Mouse (Mus musculus) heart, embryonic 12.5 days (tissue): Measurements from ENCODE around the gene Ago1. TPM values are rescaled to one million over a fixed set of nuclear protein-coding genes. Genes with fewer than 3 reads are reported as not detected.

Experiments used
- ATAC-seq: fragments of 200-750 bp; cut with Nextera tagmentation; 2 replicates; pipeline ENCODE4 v1.8.0; 2017; ENCODE audit warnings: moderate TSS enrichment, moderate library complexity; ENCODE audit not compliant: insufficient number of reproducible peaks, low FRiP score
- H3K27ac ChIP-seq: fragments of 300-500 bp; sonication (generic); 2 replicates; pipeline ENCODE4 v1.5.1; 2016; ENCODE audit warnings: mild to moderate bottlenecking, moderate library complexity; ENCODE audit not compliant: poor library complexity, severe bottlenecking
- H3K27me3 ChIP-seq: fragments of 300-500 bp; sonication (generic); replicated peaks from 2 replicates; pipeline ENCODE4 v1.6.1; 2016; ENCODE audit warnings: mild to moderate bottlenecking, moderate library complexity
- H3K36me3 ChIP-seq: fragments of 300-500 bp; sonication (generic); 2 replicates; pipeline ENCODE4 v1.6.1; 2016; ENCODE audit warnings: mild to moderate bottlenecking, moderate library complexity
- H3K4me1 ChIP-seq: fragments of 300-500 bp; sonication (generic); replicated peaks from 2 replicates; pipeline ENCODE4 v1.6.1; 2016; ENCODE audit warnings: mild to moderate bottlenecking
- H3K4me2 ChIP-seq: fragments of 300-500 bp; sonication (generic); 2 replicates; pipeline ENCODE4 v1.6.1; 2016; ENCODE audit warnings: mild to moderate bottlenecking, moderate library complexity
- H3K4me3 ChIP-seq: fragments of 300-500 bp; sonication (generic); 2 replicates; pipeline ENCODE4 v1.5.1; 2016; ENCODE audit warnings: mild to moderate bottlenecking
- H3K9ac ChIP-seq: fragments of 300-500 bp; sonication (generic); 2 replicates; pipeline ENCODE4 v1.6.1; 2016; ENCODE audit warnings: mild to moderate bottlenecking, moderate library complexity
- H3K9me3 ChIP-seq: fragments of 300-500 bp; sonication (generic); replicated peaks from 2 replicates; pipeline ENCODE4 v1.6.1; 2016; ENCODE audit warnings: mild to moderate bottlenecking, moderate library complexity
- WGBS: fragments of 180-500 bp; shearing (Covaris S2); methylation state at CpG from one replicate; pipeline ENCODE4 v1.1.7; 2016; 5-methylcytosine and 5-hydroxymethylcytosine counted together
- polyA plus RNA-seq: library from polyadenylated mRNA; unstranded; fragments of >200 nt; fragmentation: Nextera tagmentation; extraction: Ambion mirVana; gene quantifications from 2 replicates; pipeline ENCODE4 v1.2.1, GENCODE M21; 2016

Ago1 gene
- polyA plus RNA-seq, 1 experiment from 2014 or later, result 2.5 TPM

DNA sequence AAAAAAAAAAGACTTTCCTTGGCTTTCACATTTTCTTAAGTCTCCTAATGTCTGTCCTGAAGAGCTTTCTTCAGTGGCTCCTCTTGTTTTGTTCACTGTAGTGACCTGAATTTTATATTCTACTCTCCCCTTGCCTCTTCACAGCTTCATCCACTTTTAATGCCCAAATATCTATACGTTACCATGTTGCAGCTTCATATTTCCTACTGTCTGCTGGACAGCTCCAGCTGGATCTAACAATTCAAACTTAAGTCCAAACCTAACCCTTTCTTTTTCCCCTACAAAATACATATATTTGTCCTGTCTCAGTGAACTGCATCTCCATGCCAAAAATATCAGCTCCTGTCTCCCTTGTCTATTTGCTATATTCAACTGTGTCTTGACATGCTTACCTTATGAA, 951 bp upstream of the Ago1 start:
- Histone ChIP-seq H3K4me2 (no peak overlapping the region), H3K4me3 (no peak overlapping the region), H3K9me3 (no peaks in the 10 kb centered on the region), H3K9ac (no peak overlapping the region), H3K4me1 (peaks cover 33% of the 10 kb centered on the region), H3K27ac (no peak overlapping the region), H3K27me3 (no peaks in the 10 kb centered on the region), H3K36me3 (no peaks in the 10 kb centered on the region)
- WGBS, result 62% methylated on average over 1 of the region's 1 CpGs
- no peak for ATAC-seq

GRCm38 (mm10) chr4:126468925-126469324, 542 bp upstream of the Ago1 start:
- no peak overlapping the region for H3K9ac ChIP-seq
- H3K36me3 ChIP-seq, result no peaks in the 10 kb centered on the region
- H3K4me2 ChIP-seq, result peak overlapping the region; percentile 86
- no peak for ATAC-seq
- no peaks in the 10 kb centered on the region for H3K27me3 ChIP-seq
- H3K9me3 ChIP-seq, result no peaks in the 10 kb centered on the region
- whole genome bisulfite sequencing, result 4% methylated on average over 8 of the region's 8 CpGs
- H3K27ac ChIP-seq, result no peak overlapping the region
- peak overlapping the region; percentile 78 for H3K4me3 ChIP-seq
- peaks cover 36% of the 10 kb centered on the region for H3K4me1 ChIP-seq

DNA sequence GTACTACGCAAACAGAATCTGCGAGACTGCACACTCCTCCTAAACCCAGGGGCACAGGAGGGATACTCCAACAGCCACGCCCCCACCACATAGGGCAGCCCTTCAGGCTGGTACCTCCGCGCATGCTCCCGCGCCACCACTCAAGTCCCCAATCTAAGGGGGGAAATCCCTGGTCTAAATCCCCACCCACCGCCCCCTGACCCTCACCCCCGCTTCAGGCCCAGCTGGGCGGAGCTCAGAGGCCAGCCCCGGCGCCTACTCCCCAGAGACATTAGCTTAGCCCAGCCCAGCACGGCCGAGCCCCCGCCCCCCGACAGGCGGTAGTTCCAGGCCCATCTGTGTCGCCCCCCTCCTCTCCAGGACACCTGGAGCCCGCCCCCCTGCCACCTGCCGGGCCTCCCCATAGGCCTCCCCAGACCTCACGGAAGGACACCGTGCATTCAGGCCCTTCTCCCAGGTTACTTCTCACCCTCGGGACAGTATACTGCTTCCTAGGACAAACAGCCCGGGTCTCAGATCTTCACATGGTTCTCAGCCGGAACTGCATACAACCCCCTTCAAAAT, 580 bp downstream of the Ago1 start:
- Histone ChIP-seq H3K4me3 (peak overlapping the region; percentile 78), H3K27ac (peak overlapping the region; percentile 69), H3K27me3 (no peaks in the 10 kb centered on the region), H3K9ac (peak overlapping the region; percentile 88), H3K36me3 (no peaks in the 10 kb centered on the region), H3K4me1 (peaks cover 36% of the 10 kb centered on the region), H3K4me2 (peak overlapping the region; percentile 86), H3K9me3 (no peaks in the 10 kb centered on the region)
- 2% methylated on average over 25 of the region's 25 CpGs for WGBS
- ATAC-seq, result peak; percentile 68

DNA sequence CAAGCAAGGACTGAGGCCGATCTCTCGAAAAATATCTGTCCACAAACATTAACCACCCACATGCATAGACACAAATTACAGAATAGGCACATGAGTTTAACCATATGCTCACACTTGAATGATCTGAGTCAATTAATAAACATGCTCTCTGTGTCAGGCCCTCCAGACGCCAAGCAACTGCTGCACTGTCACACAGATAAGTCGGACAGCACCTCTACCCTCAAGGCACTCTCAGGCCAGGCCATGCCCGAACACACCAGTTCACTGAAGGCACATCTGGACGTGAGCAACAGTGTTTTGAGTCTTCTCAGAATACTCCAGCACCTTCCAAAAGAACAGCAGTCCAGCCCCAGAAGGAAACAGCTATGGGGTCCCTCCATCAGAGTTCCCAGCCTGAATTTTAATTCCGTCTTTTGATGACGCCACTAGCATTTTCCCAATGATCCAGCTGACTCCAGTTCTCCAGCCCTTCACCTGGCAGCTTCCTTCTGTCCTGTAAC, 2.1 kb downstream of the Ago1 start:
- H3K9me3 ChIP-seq, result no peaks in the 10 kb centered on the region
- H3K4me2 ChIP-seq, result peak overlapping the region; percentile 51
- 36% methylated on average over 8 of the region's 8 CpGs for whole genome bisulfite sequencing
- no peak overlapping the region for H3K27ac ChIP-seq
- no peaks in the 10 kb centered on the region for H3K27me3 ChIP-seq
- H3K36me3 ChIP-seq, result no peaks in the 10 kb centered on the region
- ATAC-seq, result no peak
- H3K4me3 ChIP-seq, result no peak overlapping the region
- 0 out of 2 replicates have a peak overlapping the region, but pooled peaks have one; percentile 9 for H3K9ac ChIP-seq
- peaks cover 42% of the 10 kb centered on the region for H3K4me1 ChIP-seq

GRCm38 (mm10) chr4:126465843-126466242, 2.5 kb downstream of the Ago1 start:
- Histone ChIP-seq H3K9me3 (no peaks in the 10 kb centered on the region), H3K4me1 (peaks cover 42% of the 10 kb centered on the region), H3K4me2 (peak overlapping the region; percentile 51), H3K36me3 (no peaks in the 10 kb centered on the region), H3K9ac (no peak overlapping the region), H3K27ac (no peak overlapping the region), H3K4me3 (no peak overlapping the region), H3K27me3 (no peaks in the 10 kb centered on the region)
- no peak for ATAC-seq
- WGBS, result 10% methylated on average over 8 of the region's 8 CpGs

- Histone ChIP-seq H3K4me1 (peaks cover 42% of the 10 kb centered on the region), H3K9ac (no peak overlapping the region), H3K27ac (no peak overlapping the region), H3K27me3 (no peaks in the 10 kb centered on the region), H3K36me3 (peaks cover 9% of the 10 kb centered on the region), H3K4me2 (0 out of 2 replicates have a peak overlapping the region, but pooled peaks have one; percentile 5), H3K4me3 (no peak overlapping the region), H3K9me3 (no peaks in the 10 kb centered on the region)
- 22% methylated on average over 2 of the region's 2 CpGs for WGBS
- ATAC-seq, result no peak
Observed at GRCm38 (mm10) chr4:126464892-126465235, 3.5 kb downstream of the Ago1 start.

- Histone ChIP-seq H3K9ac (no peak overlapping the region), H3K4me3 (no peak overlapping the region), H3K9me3 (no peaks in the 10 kb centered on the region), H3K4me2 (0 out of 2 replicates have a peak overlapping the region, but pooled peaks have one; percentile 5), H3K4me1 (peaks cover 42% of the 10 kb centered on the region), H3K27ac (no peak overlapping the region), H3K27me3 (no peaks in the 10 kb centered on the region), H3K36me3 (peaks cover 14% of the 10 kb centered on the region)
- ATAC-seq, result no peak
- 43% methylated on average over 4 of the region's 4 CpGs for WGBS
Observed at GRCm38 (mm10) chr4:126464189-126464891, 4.0 kb downstream of the Ago1 start.

GRCm38 (mm10) chr4:126455441-126455840, 12.9 kb downstream of the Ago1 start:
- H3K9me3 ChIP-seq, result no peaks in the 10 kb centered on the region
- no peaks in the 10 kb centered on the region for H3K27me3 ChIP-seq
- H3K4me2 ChIP-seq, result no peak overlapping the region
- H3K4me3 ChIP-seq, result no peak overlapping the region
- peaks cover 75% of the 10 kb centered on the region for H3K36me3 ChIP-seq
- H3K9ac ChIP-seq, result no peak overlapping the region
- no peak overlapping the region for H3K27ac ChIP-seq
- no peaks in the 10 kb centered on the region; the same call in 1 of the 2 replicates for H3K4me1 ChIP-seq
- 89% methylated on average over 7 of the region's 7 CpGs for WGBS
- no peak for ATAC-seq

DNA sequence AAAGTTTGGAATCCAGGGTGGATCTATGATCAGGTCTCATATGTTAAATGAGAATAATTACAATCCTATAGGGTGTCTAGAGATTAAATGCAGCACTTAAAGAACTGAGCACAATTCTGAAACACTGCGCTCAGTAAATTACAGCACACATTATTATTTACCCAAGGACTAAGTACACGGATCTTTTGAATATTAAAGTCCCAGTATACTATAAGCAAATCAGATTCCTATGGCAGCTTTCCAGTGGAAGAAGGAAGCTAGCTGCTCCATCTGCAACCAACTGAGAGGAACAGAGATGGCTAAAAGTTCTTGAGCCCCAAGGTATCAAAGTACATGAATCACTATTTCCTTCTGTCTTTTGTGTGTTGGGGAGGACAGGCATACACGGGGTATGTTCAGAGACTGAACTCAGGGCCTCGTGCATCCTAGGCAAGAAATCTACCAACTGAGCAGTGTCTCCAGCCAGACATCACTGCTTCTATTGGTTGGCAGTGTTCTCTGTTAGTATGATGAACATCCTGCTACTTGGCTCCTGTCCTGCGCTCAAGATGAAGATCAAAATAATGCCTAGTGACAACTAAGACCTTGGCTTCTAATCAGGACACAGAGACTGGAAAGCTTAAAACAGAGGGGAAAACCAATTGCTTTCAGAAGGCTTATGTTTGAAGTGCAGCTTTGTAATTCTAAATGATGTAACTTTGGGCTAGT, 13.7 kb downstream of the Ago1 start:
- Histone ChIP-seq H3K36me3 (peaks cover 72% of the 10 kb centered on the region), H3K9me3 (no peaks in the 10 kb centered on the region), H3K27me3 (no peaks in the 10 kb centered on the region), H3K4me3 (no peak overlapping the region), H3K4me2 (no peak overlapping the region), H3K27ac (no peak overlapping the region), H3K9ac (no peak overlapping the region), H3K4me1 (no peaks in the 10 kb centered on the region; the same call in 1 of the 2 replicates)
- 90% methylated on average over 5 of the region's 5 CpGs for WGBS
- ATAC-seq, result no peak

GRCm38 (mm10) chr4:126450268-126450667, 18.1 kb downstream of the Ago1 start:
- H3K4me1 ChIP-seq, result no peaks in the 10 kb centered on the region
- WGBS, result 84% methylated on average over 1 of the region's 1 CpGs
- H3K4me2 ChIP-seq, result no peak overlapping the region
- no peak overlapping the region for H3K27ac ChIP-seq
- no peak for ATAC-seq
- H3K9ac ChIP-seq, result no peak overlapping the region
- H3K27me3 ChIP-seq, result no peaks in the 10 kb centered on the region
- peaks cover 68% of the 10 kb centered on the region for H3K36me3 ChIP-seq
- no peak overlapping the region for H3K4me3 ChIP-seq
- H3K9me3 ChIP-seq, result no peaks in the 10 kb centered on the region

- Histone ChIP-seq H3K4me3 (no peak overlapping the region), H3K9ac (no peak overlapping the region), H3K4me2 (no peak overlapping the region), H3K36me3 (peaks cover 51% of the 10 kb centered on the region), H3K27me3 (no peaks in the 10 kb centered on the region), H3K27ac (no peak overlapping the region), H3K9me3 (no peaks in the 10 kb centered on the region), H3K4me1 (peaks cover 2% of the 10 kb centered on the region)
- WGBS, result 78% methylated on average over 7 of the region's 7 CpGs
- no peak for ATAC-seq
Observed at GRCm38 (mm10) chr4:126447126-126447525, 21.3 kb downstream of the Ago1 start.
